Mouse (Mus musculus) intestine, embryonic 16.5 days (tissue): ENCODE results near the gene Ptprh. TPM values are rescaled to one million over a fixed set of nuclear protein-coding genes. Genes with fewer than 3 reads are reported as not detected.
A peak's percentile ranks its signal among the peaks of the same experiment; 100 is the strongest.

ENCODE experiments used
- ATAC-seq: fragments of 200-750 bp; cut with Nextera tagmentation; 2 replicates; pipeline ENCODE4 v1.8.0; 2017; ENCODE audit warnings: moderate TSS enrichment, moderate library complexity
- H3K27ac ChIP-seq: fragments of 300-500 bp; sonication (generic); 2 replicates; pipeline ENCODE4 v1.5.1; 2014; ENCODE audit warnings: mild to moderate bottlenecking, low read length
- H3K27me3 ChIP-seq: fragments of 300-500 bp; sonication (generic); replicated peaks from 2 replicates; pipeline ENCODE4 v1.6.1; 2014; ENCODE audit warnings: low read length, control low read depth, mixed read lengths; ENCODE audit not compliant: control insufficient read depth, insufficient read depth
- H3K36me3 ChIP-seq: fragments of 300-500 bp; sonication (generic); 2 replicates; pipeline ENCODE4 v1.6.1; 2014; ENCODE audit warnings: low read length, control low read depth; ENCODE audit not compliant: control insufficient read depth, insufficient read depth
- H3K4me1 ChIP-seq: fragments of 300-500 bp; sonication (generic); 2 replicates; pipeline ENCODE4 v1.6.1; 2014; ENCODE audit warnings: low read length, control low read depth, mixed read lengths; ENCODE audit not compliant: control insufficient read depth, insufficient read depth
- H3K4me2 ChIP-seq: fragments of 300-500 bp; sonication (generic); 2 replicates; pipeline ENCODE4 v1.6.1; 2014; ENCODE audit warnings: low read depth, low read length, control low read depth
- H3K4me3 ChIP-seq: fragments of 300-500 bp; sonication (generic); 2 replicates; pipeline ENCODE4 v1.5.1; 2014; ENCODE audit warnings: mild to moderate bottlenecking, low read length
- H3K9ac ChIP-seq: fragments of 300-500 bp; sonication (generic); 2 replicates; pipeline ENCODE4 v1.6.1; 2014; ENCODE audit warnings: low read depth, low read length
- H3K9me3 ChIP-seq: fragments of 300-500 bp; sonication (generic); 2 replicates; pipeline ENCODE4 v1.6.1; 2016; ENCODE audit warnings: low read length, control low read depth; ENCODE audit not compliant: control insufficient read depth
- WGBS: fragments of 180-500 bp; shearing (Covaris S2); extraction: QIAGEN DNeasy Blood & Tissue Kit; methylation state at CpG from one replicate; pipeline ENCODE4 v1.1.7; 2014; 5-methylcytosine and 5-hydroxymethylcytosine counted together
- polyA plus RNA-seq: library from polyadenylated mRNA; unstranded; fragments of >200 nt; fragmentation: Nextera tagmentation; extraction: Ambion mirVana; gene quantifications from 2 replicates; pipeline ENCODE4 v1.2.1, GENCODE M21; 2015

Gene Ptprh
- polyA plus RNA-seq: 3.0 and 4.7 TPM in 2 replicates

- H3K4me2 ChIP-seq: peak within 1 kb of the TSS; percentile 30; the same call in 1 of the 2 replicates
- H3K27ac ChIP-seq: peak within 1 kb of the TSS; percentile 77
- H3K4me3 ChIP-seq: peak within 1 kb of the TSS; percentile 17
- no peaks in the 10 kb centered on the region for H3K27me3 ChIP-seq
- no peaks in the 10 kb centered on the region for H3K36me3 ChIP-seq
- 0 out of 2 replicates have a peak within 1 kb of the TSS, but pooled peaks have one; percentile 16 for H3K9ac ChIP-seq
- WGBS: 57% methylated on average over 6 of the region's 6 CpGs
- H3K4me1 ChIP-seq: 0 out of 2 replicates have a peak, but pooled peaks cover 5% of the 10 kb centered on the region
- H3K9me3 ChIP-seq: no peaks in the 10 kb centered on the region
- peak; percentile 43 for ATAC-seq
These were observed at the start of gene Ptprh for GRCm38 (mm10) chr7:4603873-4604272. TSS of gene Ptprh (minus strand) at chr7:4604041.

GRCm38 (mm10) chr7:4653351-4653750, 49.5 kb upstream of the Ptprh start:
- no peak for ATAC-seq
- Histone ChIP-seq H3K4me2 (no peak overlapping the region), H3K4me3 (no peak overlapping the region), H3K4me1 (peaks cover 32% of the 10 kb centered on the region), H3K9ac (0 out of 2 replicates have a peak overlapping the region, but pooled peaks have one; percentile 0), H3K9me3 (no peaks in the 10 kb centered on the region), H3K36me3 (no peaks in the 10 kb centered on the region), H3K27ac (0 out of 2 replicates have a peak overlapping the region, but pooled peaks have one; percentile 8), H3K27me3 (no peaks in the 10 kb centered on the region)
- 84% methylated on average over 5 of the region's 5 CpGs for WGBS

GRCm38 (mm10) chr7:4652726-4653125, 48.9 kb upstream of the Ptprh start:
- WGBS: 85% methylated on average over 5 of the region's 5 CpGs

GRCm38 (mm10) chr7:4651581-4651980, 47.7 kb upstream of the Ptprh start:
- Histone ChIP-seq H3K27ac (no peak overlapping the region), H3K36me3 (no peaks in the 10 kb centered on the region), H3K4me1 (peaks cover 21% of the 10 kb centered on the region), H3K9me3 (no peaks in the 10 kb centered on the region), H3K4me3 (no peak overlapping the region), H3K9ac (no peak overlapping the region), H3K27me3 (no peaks in the 10 kb centered on the region), H3K4me2 (no peak overlapping the region)
- WGBS: 71% methylated on average over 8 of the region's 8 CpGs
- peak; percentile 59 for ATAC-seq

More at GRCm38 (mm10) chr7:4652726-4653125, 48.9 kb upstream of the Ptprh start:
- no peaks in the 10 kb centered on the region for H3K9me3 ChIP-seq
- H3K27me3 ChIP-seq: no peaks in the 10 kb centered on the region
- no peaks in the 10 kb centered on the region for H3K36me3 ChIP-seq
- H3K27ac ChIP-seq: no peak overlapping the region
- H3K4me2 ChIP-seq: no peak overlapping the region
- no peak for ATAC-seq
- no peak overlapping the region for H3K4me3 ChIP-seq
- no peak overlapping the region for H3K9ac ChIP-seq
- H3K4me1 ChIP-seq: peaks cover 30% of the 10 kb centered on the region

GRCm38 (mm10) chr7:4647992-4648391, 44.2 kb upstream of the Ptprh start:
- 87% methylated on average over 2 of the region's 2 CpGs for WGBS

GRCm38 (mm10) chr7:4647291-4647690, 43.5 kb upstream of the Ptprh start:
- ATAC-seq: peak; percentile 66; the same call in 1 of the 2 replicates
- no peak overlapping the region for H3K27ac ChIP-seq
- no peak overlapping the region for H3K9ac ChIP-seq
- no peaks in the 10 kb centered on the region for H3K27me3 ChIP-seq
- no peak overlapping the region for H3K4me2 ChIP-seq
- H3K4me3 ChIP-seq: no peak overlapping the region
- H3K36me3 ChIP-seq: peaks cover 12% of the 10 kb centered on the region
- peaks cover 3% of the 10 kb centered on the region; the same call in 1 of the 2 replicates for H3K4me1 ChIP-seq
- H3K9me3 ChIP-seq: no peaks in the 10 kb centered on the region
- WGBS: 45% methylated on average over 6 of the region's 6 CpGs

More at GRCm38 (mm10) chr7:4647992-4648391, 44.2 kb upstream of the Ptprh start:
- no peaks in the 10 kb centered on the region for H3K27me3 ChIP-seq
- no peak overlapping the region for H3K9ac ChIP-seq
- no peaks in the 10 kb centered on the region for H3K9me3 ChIP-seq
- no peak for ATAC-seq
- H3K4me2 ChIP-seq: no peak overlapping the region
- no peak overlapping the region for H3K27ac ChIP-seq
- H3K4me3 ChIP-seq: no peak overlapping the region
- peaks cover 6% of the 10 kb centered on the region; the same call in 1 of the 2 replicates for H3K4me1 ChIP-seq
- peaks cover 7% of the 10 kb centered on the region for H3K36me3 ChIP-seq

- H3K36me3 ChIP-seq: peaks cover 12% of the 10 kb centered on the region
- no peak overlapping the region for H3K4me3 ChIP-seq
- H3K9ac ChIP-seq: no peak overlapping the region
- H3K27me3 ChIP-seq: no peaks in the 10 kb centered on the region
- no peak overlapping the region; the same call in 1 of the 2 replicates for H3K27ac ChIP-seq
- 84% methylated on average over 3 of the region's 3 CpGs for WGBS
- ATAC-seq: no peak
- H3K4me2 ChIP-seq: no peak overlapping the region
- no peaks in the 10 kb centered on the region for H3K9me3 ChIP-seq
- 0 out of 2 replicates have a peak, but pooled peaks cover 3% of the 10 kb centered on the region for H3K4me1 ChIP-seq
These were observed 43.0 kb upstream of the Ptprh start for GRCm38 (mm10) chr7:4646806-4647205.

GRCm38 (mm10) chr7:4643225-4643624, 39.4 kb upstream of the Ptprh start:
- H3K27me3 ChIP-seq: no peaks in the 10 kb centered on the region
- 93% methylated on average over 6 of the region's 6 CpGs for WGBS
- no peak overlapping the region for H3K4me3 ChIP-seq
- H3K27ac ChIP-seq: no peak overlapping the region
- H3K36me3 ChIP-seq: peaks cover 31% of the 10 kb centered on the region
- no peaks in the 10 kb centered on the region for H3K9me3 ChIP-seq
- no peak for ATAC-seq
- H3K4me2 ChIP-seq: no peak overlapping the region
- H3K4me1 ChIP-seq: 0 out of 2 replicates have a peak, but pooled peaks cover 3% of the 10 kb centered on the region
- no peak overlapping the region for H3K9ac ChIP-seq

- H3K36me3 ChIP-seq: peaks cover 35% of the 10 kb centered on the region
These were observed 38.1 kb upstream of the Ptprh start for GRCm38 (mm10) chr7:4641956-4642355.

GRCm38 (mm10) chr7:4641155-4641554, 37.3 kb upstream of the Ptprh start:
- no peak overlapping the region for H3K9ac ChIP-seq
- no peaks in the 10 kb centered on the region for H3K9me3 ChIP-seq
- no peak overlapping the region for H3K4me3 ChIP-seq
- H3K27ac ChIP-seq: no peak overlapping the region
- no peak overlapping the region for H3K4me2 ChIP-seq
- peaks cover 36% of the 10 kb centered on the region for H3K36me3 ChIP-seq
- no peaks in the 10 kb centered on the region for H3K27me3 ChIP-seq
- WGBS: 81% methylated on average over 11 of the region's 11 CpGs
- no peak for ATAC-seq
- H3K4me1 ChIP-seq: no peaks in the 10 kb centered on the region

More at GRCm38 (mm10) chr7:4641956-4642355, 38.1 kb upstream of the Ptprh start:
- ATAC-seq: no peak
- H3K9ac ChIP-seq: no peak overlapping the region
- no peaks in the 10 kb centered on the region for H3K4me1 ChIP-seq
- H3K4me3 ChIP-seq: no peak overlapping the region
- H3K4me2 ChIP-seq: no peak overlapping the region
- no peaks in the 10 kb centered on the region for H3K27me3 ChIP-seq
- WGBS: 79% methylated on average over 7 of the region's 7 CpGs
- H3K27ac ChIP-seq: no peak overlapping the region
- no peaks in the 10 kb centered on the region for H3K9me3 ChIP-seq
